Mouse (Mus musculus) urinary bladder, postnatal 36 days (tissue): ENCODE measurements at regions not wholly inside any gene's neighbourhood (a gene's known extent, or its start where the extent isn't known, plus 50 kb on each side); places are given as distances from the start of the nearest gene placed in this dataset.
"Not testable (repeated sequence)": the region's sequence is repeated elsewhere in the genome, so short reads cannot be mapped to it uniquely, and the experiment has no call there.

ENCODE experiments used
- DNase-seq, 2 experiments: peaks; one replicate each; pipeline ENCODE4 v3.0.0; 2022; ENCODE audit warnings: low spot score in 2 of 2, mixed read lengths in 1 of 2

DNA sequence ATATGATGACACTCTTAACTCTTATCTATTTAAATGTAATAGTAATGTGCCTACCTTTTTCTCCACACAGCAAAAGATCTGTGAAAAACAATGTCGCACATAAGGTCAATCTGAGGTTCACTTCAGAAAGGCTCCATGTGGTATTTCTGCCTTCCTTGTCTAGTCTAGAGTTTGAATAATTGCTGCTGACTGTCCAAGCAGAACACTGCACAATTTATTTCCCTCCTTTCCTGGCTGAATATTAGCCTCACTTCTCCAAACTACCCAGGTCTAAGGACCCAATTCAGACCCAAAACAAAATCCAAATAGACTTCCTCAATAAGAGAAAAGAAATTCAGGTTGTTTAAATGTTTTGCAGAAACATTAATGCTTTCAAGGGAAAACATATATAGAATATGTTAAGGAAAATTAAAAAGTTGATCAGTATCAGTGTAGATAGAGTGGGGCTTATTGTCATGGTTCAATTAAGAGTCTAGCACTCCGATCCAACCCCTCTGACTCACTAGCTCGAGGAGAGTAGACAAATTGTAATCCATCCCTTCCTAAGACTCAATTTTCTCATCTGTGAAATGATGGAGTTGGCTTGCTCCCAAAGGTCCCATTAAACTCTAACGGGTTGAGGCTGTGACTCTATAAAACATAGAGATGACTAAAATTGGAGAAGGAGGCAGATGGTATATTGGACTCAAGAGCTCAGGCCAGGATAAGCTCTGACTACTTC lies 215.4 kb upstream of the Tbl1xr1 start:
- DNase-seq: no peak

- DNase-seq: no peak
Observed at GRCm38 (mm10) chr3:21861636-21861970, 214.8 kb upstream of the Tbl1xr1 start.

GRCm38 (mm10) chr3:21864391-21864790 lies 212.1 kb upstream of the Tbl1xr1 start:
- no peak for DNase-seq

- DNase-seq: no peak
Observed at GRCm38 (mm10) chr3:21865856-21866255, 210.6 kb upstream of the Tbl1xr1 start.

DNA sequence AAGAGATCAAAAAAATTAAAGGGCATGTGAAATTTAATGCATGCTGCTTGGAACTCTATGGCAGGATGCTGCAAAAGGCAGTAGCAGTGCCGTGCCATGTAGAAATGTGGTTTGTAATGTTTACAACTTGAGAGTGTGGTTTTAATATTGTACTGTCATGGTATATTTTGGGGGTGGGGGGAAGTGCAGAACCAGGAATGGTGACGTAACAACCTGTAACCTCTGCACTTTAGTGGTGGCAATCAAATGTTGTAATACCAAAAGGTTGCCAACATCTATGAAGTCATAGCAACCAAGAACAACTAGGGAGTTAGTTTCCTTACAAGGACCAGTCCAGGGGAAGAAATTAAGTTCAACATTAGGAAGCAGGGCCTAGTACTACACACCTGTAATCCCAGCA lies 198.1 kb upstream of the Tbl1xr1 start:
- no peak for DNase-seq

DNA sequence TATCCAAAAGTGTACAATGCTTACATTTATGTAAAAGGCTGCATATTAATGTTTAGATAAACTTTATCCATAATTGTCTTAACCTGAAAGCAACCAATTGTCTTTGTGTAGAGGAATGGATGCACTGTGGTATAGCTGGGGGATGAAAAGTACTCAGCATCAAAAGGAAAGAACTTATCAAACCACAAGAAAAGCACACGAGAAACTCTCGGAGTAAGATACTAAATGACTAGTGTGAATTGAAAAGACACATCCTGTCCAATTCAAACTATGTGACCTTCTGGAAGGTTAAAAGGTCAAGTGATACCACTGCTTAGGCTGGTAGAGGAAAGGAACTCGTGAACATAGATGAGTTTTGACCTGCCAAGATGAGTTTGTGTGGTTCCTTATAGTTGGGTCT lies 192.2 kb upstream of the Tbl1xr1 start:
- no peak for DNase-seq

GRCm38 (mm10) chr3:21888710-21889109 lies 187.7 kb upstream of the Tbl1xr1 start:
- DNase-seq: no peak

DNA sequence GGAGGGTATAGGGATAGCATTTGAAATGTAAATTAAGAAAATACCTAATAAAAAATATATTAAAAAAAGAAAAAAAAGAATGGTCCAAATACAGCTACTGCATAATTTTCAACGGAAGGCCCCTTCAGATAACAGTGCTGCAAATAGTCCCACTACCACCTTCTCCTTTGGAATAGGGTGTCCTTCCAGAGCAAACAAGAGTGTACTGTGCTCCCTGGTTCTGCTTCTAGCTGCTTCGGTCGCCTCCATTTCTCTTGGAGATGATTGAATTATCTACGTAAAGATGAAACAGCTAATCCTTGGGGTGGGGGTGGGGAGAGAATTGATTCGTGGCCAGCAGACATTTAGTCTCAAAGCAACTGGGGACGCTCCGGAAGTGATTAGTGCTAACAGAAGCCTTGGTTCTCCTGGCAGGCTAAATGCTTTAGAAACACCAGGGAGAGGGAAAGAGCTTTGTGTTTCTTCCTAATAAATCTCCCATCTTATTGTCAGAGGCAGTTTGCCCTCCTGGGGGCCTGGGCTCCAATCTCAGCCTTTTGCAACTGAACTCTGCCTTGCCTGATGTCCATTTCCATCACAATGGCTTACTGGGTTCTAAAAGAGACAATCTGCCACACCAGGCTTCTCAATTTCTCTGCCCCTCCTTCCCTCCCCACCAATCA lies 184.5 kb upstream of the Tbl1xr1 start:
- DNase-seq: no peak

DNA sequence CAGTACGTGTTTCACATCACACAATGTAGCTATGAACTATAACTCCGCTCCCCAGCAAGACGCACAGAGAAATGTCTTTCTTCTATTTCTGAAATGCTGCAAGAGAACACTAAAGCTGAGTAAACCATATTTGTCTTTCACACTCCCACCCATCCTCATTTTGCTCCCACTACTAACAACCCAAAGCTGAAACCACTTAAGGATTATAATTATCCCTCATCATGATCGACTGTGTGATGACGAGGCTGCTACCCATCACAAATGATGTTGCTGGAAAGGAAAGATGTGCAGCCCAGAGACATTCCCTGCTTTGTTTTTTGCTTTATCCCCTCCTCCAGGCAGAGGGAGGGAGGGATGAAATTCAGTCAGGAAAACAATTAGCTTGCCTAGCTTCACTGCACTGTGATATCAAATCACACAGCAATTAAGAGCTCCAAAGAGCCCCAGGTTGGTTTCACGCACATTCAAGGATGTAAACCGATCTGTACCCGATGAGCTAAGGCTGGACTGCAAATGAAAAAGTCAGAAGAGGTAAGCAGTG lies 183.5 kb upstream of the Tbl1xr1 start:
- no peak for DNase-seq

DNA sequence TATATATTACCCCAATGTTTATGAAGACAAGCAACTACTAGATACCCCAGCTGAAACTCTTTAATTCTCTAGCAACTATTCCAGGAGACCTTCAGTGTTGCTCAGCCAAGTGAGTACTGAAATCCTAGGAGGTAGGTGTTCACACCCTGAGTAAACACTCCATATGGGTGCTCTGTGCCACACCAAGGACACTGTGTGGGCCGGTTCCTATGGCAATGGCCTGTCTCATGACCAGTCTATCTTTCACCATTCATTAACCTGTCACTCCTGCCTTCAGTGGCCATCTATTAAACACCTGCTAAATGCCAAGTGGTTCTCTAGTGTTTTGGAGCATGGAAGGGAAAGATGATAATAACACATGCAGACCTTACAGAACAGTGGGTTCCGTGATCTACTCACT lies 180.9 kb upstream of the Tbl1xr1 start:
- DNase-seq: no peak

GRCm38 (mm10) chr3:21898241-21898640 lies 178.2 kb upstream of the Tbl1xr1 start:
- DNase-seq: no peak

DNA sequence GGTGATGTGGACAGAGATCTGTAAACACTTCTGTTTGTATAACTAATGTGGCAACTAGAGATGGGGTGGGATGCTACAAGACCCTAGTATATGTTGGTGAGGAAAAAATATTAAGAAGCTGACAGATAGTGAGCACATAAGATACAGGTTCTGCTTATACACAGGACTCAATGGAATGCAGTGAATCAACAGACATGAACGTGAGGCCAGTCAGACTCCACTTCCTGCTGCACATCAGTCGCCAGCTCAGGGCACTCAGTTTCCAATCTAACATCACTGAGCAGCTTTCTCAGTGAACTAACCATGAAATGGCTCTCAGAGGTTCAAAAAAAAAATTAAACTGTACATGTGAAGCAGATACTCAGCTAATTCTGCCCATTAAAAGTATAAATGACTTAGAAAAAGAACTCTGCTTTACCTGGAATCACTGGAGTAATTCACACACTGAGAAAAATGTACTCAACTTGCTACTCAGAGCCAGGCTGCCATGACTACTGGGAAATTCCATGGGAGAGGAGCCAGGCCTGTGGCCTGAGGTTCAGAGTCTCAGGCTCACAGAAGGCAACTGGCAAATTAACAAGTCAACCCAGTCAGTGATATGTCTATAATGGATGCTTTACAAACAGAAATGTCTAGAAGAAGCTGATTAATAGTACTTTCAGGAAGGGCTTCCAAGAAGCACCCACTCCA lies 170.9 kb upstream of the Tbl1xr1 start:
- DNase-seq: no peak

- DNase-seq: no peak
Observed at GRCm38 (mm10) chr3:21908828-21909227, 167.6 kb upstream of the Tbl1xr1 start.

GRCm38 (mm10) chr3:21910080-21910479 lies 166.4 kb upstream of the Tbl1xr1 start:
- no peak for DNase-seq

GRCm38 (mm10) chr3:21911071-21911470 lies 165.4 kb upstream of the Tbl1xr1 start:
- no peak for DNase-seq

DNA sequence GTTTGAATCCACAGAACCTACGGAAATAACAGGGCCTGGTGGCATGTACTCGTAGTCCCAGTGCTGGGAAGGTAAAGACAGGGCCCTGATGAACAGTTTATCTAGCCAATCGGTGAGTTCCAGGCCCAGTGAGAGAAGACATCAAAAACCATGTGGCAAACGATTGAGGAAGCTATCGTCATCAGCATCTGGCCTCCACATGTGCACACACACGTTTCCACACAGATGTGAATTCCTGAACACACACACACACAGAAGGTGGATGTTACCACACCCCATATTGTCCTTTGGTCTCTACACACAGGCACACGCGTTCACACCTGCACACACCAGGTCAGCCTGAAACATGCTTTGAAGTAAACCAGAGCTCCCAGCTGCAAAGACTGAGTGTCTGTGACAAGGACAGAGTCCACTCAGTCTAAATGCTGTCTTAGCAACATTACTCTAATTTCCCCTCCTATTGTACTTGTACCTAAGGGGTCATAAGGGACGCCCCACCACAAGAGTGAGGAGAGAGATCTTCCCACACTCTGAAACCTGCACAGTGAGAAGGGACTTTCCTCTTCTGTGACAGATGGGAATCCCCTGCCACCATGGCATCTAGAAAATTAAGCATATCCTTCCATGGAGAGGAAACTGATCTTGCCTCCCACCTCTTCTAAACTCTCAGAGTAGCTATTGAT lies 159.1 kb upstream of the Tbl1xr1 start:
- no peak for DNase-seq

DNA sequence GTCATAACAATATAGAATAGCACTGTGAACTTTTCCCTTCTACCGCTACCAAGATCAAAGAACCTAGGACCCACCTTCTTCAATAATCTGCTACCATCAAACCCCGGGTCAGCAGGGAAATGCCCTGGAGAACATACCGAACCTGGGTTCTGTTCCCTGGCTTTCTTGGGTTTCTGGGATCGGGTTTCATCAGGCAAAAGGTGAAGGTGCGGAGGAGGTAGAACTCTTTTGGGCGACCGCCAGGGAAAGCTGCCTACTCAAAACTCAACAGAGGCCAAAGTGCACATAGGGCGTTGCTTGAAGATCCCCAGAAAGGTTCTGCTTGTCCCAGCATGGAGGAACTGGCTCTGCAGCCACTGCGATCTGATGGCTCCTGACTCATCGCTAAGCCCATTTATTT lies 158.0 kb upstream of the Tbl1xr1 start:
- peak in 1 of 2 experiments; percentile 14 for DNase-seq

GRCm38 (mm10) chr3:21919931-21920330 lies 156.5 kb upstream of the Tbl1xr1 start:
- DNase-seq: no peak

DNA sequence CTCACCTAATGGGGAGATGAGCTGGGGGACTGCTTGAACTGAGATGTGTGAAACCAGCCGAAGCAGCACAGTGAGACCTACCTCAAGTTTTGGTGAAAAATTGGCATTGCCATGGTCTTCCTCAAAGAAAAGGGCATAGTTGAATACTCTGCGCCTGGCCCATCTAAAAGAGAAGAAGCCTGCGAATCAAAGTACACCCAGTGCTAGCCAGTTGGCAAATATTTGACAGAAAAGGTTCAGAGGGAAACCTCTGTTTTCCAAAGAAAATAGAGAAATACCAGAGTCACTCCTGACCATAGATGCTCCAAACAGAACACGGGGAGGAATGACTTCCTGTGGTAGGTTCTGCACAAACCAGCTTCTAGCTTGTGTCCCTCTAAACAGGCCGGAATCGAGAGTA lies 144.5 kb upstream of the Tbl1xr1 start:
- no peak for DNase-seq

- DNase-seq: not testable (repeated sequence)
Observed at GRCm38 (mm10) chr3:21932696-21933095, 143.8 kb upstream of the Tbl1xr1 start.

DNA sequence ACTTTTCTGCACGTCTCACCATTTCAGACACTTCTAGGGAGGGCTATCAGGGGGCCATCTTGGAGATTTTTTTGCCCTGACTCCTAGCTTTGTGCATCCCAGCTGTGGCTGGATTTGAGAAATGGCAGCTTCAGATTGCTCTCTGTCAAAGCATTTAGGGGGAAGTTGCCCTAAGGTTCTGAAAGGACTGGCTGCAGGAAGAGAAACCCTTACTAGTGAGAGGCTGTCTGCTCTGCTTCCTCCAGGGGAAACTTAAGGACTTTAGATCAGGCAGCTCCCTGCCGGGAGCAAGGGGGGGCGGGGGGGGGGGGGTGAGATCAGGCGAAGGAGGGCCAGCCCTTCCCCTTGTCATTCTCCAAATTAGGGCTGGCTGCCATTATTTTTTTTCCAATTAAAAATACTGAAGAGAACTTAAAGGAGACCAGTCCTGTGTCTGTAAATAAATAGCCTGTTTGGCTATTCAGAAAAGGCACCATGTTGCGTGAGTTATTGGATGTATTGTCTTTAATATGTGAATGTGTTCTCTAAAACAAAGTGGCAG lies 141.7 kb upstream of the Tbl1xr1 start:
- DNase-seq: no peak
